Mouse (Mus musculus) CH12.LX (cell line): ENCODE measurements at regions not wholly inside any gene's neighbourhood (a gene's known extent, or its start where the extent isn't known, plus 50 kb on each side); places are given as distances from the start of the nearest gene placed in this dataset.

Experiments
- DNase-seq: peaks from one replicate; pipeline ENCODE4 v3.0.0-alpha.2; 2013; ENCODE audit errors: extremely low read depth
- H3K27ac ChIP-seq: 2 replicates; pipeline ENCODE4 v1.5.1; 2012; ENCODE audit warnings: low read depth, mild to moderate bottlenecking, control low read depth, moderate library complexity; ENCODE audit not compliant: insufficient read depth
- H3K27me3 ChIP-seq: replicated peaks from 2 replicates; pipeline ENCODE3; 2012; ENCODE audit warnings: inconsistent platforms
- H3K36me3 ChIP-seq, 2 experiments: replicated peaks in 1 of 2; 2 replicates each; pipeline versions ENCODE3 to v1.6.1; 2012; ENCODE audit warnings: inconsistent platforms in 1 of 2, low read length in 1 of 2, mild to moderate bottlenecking in 1 of 2, mixed read lengths in 1 of 2, moderate library complexity in 1 of 2; ENCODE audit not compliant: control insufficient read depth in 1 of 2, insufficient read depth in 1 of 2
- H3K4me1 ChIP-seq, 2 experiments: 2 replicates each; pipeline ENCODE4 v1.6.1; 2012; ENCODE audit warnings: inconsistent platforms in 1 of 2, moderate library complexity in 1 of 2; ENCODE audit not compliant: insufficient read depth in 2 of 2, control insufficient read depth in 1 of 2
- H3K4me2 ChIP-seq: 2 replicates; pipeline ENCODE4 v1.6.1; 2012; ENCODE audit warnings: low read depth, mild to moderate bottlenecking, control low read depth; ENCODE audit not compliant: poor library complexity, insufficient read depth, severe bottlenecking
- H3K4me3 ChIP-seq, 3 experiments: fragments of 150-350 bp in 1 of 3; sonication (generic) in 1 of 3; replicated peaks in 1 of 3; 2 replicates each; pipeline versions ENCODE3 to v1.5.1; 2011 to 2012; ENCODE audit warnings: low read depth in 2 of 3, low read length in 2 of 3, mild to moderate bottlenecking in 2 of 3, moderate library complexity in 2 of 3, control low read depth in 1 of 3, improper control_type of control experiment in 1 of 3, inconsistent platforms in 1 of 3, mixed read lengths in 1 of 3; ENCODE audit not compliant: poor library complexity in 1 of 3
- H3K79me2 ChIP-seq: replicated peaks from 2 replicates; pipeline ENCODE4 v1.6.1; 2012; ENCODE audit warnings: mild to moderate bottlenecking, moderate library complexity; ENCODE audit not compliant: control insufficient read depth, poor library complexity, insufficient read depth, severe bottlenecking; ENCODE audit errors: extremely low read depth
- H3K9ac ChIP-seq: 2 replicates; pipeline ENCODE4 v1.6.1; 2012; ENCODE audit warnings: low read depth, mild to moderate bottlenecking, control low read depth, moderate library complexity; ENCODE audit not compliant: insufficient read depth
- H3K9me3 ChIP-seq: replicated peaks from 2 replicates; pipeline ENCODE3; 2012; ENCODE audit warnings: low read length, inconsistent platforms, mixed read lengths
- CHD1 ChIP-seq: IDR thresholded peaks from 2 replicates; pipeline ENCODE4 v1.6.1; 2012; ENCODE audit warnings: low read depth, low read length, improper control_type of control experiment, inconsistent platforms
- CHD2 ChIP-seq: IDR thresholded peaks from 2 replicates; pipeline ENCODE4 v1.6.1; 2011; ENCODE audit warnings: low read length, improper control_type of control experiment
- CTCF ChIP-seq, 2 experiments: IDR thresholded peaks in 1 of 2; conservative IDR thresholded peaks in 1 of 2; 2 replicates each; pipeline ENCODE4 v1.5.1; 2011 to 2012; ENCODE audit warnings: low read depth in 2 of 2, low read length in 2 of 2, improper control_type of control experiment in 1 of 2, inconsistent platforms in 1 of 2, mild to moderate bottlenecking in 1 of 2, moderate library complexity in 1 of 2
- E2F4 ChIP-seq: IDR thresholded peaks from 2 replicates; pipeline ENCODE4 v1.6.1; 2011; ENCODE audit warnings: low read depth, low read length, improper control_type of control experiment; ENCODE audit not compliant: insufficient replicate concordance
- ETS1 ChIP-seq: conservative IDR thresholded peaks from 2 replicates; pipeline ENCODE4 v1.6.1; 2012; ENCODE audit warnings: low read depth, mild to moderate bottlenecking, inconsistent platforms, low read length, improper control_type of control experiment, moderate library complexity
- GABPA ChIP-seq: IDR thresholded peaks from 2 replicates; pipeline ENCODE4 v1.6.1; 2012; ENCODE audit warnings: low read depth, low read length, improper control_type of control experiment, inconsistent platforms; ENCODE audit not compliant: insufficient replicate concordance
- HCFC1 ChIP-seq: IDR thresholded peaks from 2 replicates; pipeline ENCODE4 v1.6.1; 2012; ENCODE audit warnings: low read depth, mild to moderate bottlenecking, inconsistent platforms, low read length, improper control_type of control experiment
- IRF4 ChIP-seq: IDR thresholded peaks from 2 replicates; pipeline ENCODE4 v1.6.1; 2014; ENCODE audit warnings: low read depth, mild to moderate bottlenecking, inconsistent platforms, low read length, improper control_type of control experiment
- JUN ChIP-seq: IDR thresholded peaks from 2 replicates; pipeline ENCODE4 v1.6.1; 2011; ENCODE audit warnings: low read depth, mild to moderate bottlenecking, low read length, improper control_type of control experiment, moderate library complexity; ENCODE audit not compliant: insufficient read depth
- KAT2A ChIP-seq: IDR thresholded peaks from 2 replicates; pipeline ENCODE4 v1.6.1; 2012; ENCODE audit warnings: low read length, improper control_type of control experiment, inconsistent platforms; ENCODE audit not compliant: insufficient replicate concordance
- MAFK ChIP-seq: IDR thresholded peaks from 2 replicates; pipeline ENCODE4 v1.6.1; 2011; ENCODE audit warnings: low read length, improper control_type of control experiment; ENCODE audit not compliant: insufficient replicate concordance
- MAX ChIP-seq: IDR thresholded peaks from 2 replicates; pipeline ENCODE4 v1.6.1; 2011; ENCODE audit warnings: low read length, improper control_type of control experiment
- MXI1 ChIP-seq: IDR thresholded peaks from 2 replicates; pipeline ENCODE4 v1.6.1; 2011; ENCODE audit warnings: mild to moderate bottlenecking, low read depth, low read length, improper control_type of control experiment
- NELFE ChIP-seq: IDR thresholded peaks from 2 replicates; pipeline ENCODE4 v1.6.1; 2011; ENCODE audit warnings: low read depth, low read length, improper control_type of control experiment
- NRF1 ChIP-seq: IDR thresholded peaks from 2 replicates; pipeline ENCODE4 v1.6.1; 2014; ENCODE audit warnings: low read depth, mild to moderate bottlenecking, inconsistent platforms, low read length, improper control_type of control experiment, moderate library complexity
- POLR2A ChIP-seq: IDR thresholded peaks from 2 replicates; pipeline ENCODE4 v1.6.1; 2011; ENCODE audit warnings: low read depth, mild to moderate bottlenecking, improper control_type of control experiment, low read length
- POLR2AphosphoS2 ChIP-seq: IDR thresholded peaks from 2 replicates; pipeline ENCODE4 v1.6.1; 2011; ENCODE audit warnings: low read depth, low read length, improper control_type of control experiment
- RAD21 ChIP-seq: IDR thresholded peaks from 2 replicates; pipeline ENCODE4 v1.6.1; 2011; ENCODE audit warnings: low read depth, mild to moderate bottlenecking, low read length, improper control_type of control experiment, moderate library complexity
- SMC3 ChIP-seq: IDR thresholded peaks from 2 replicates; pipeline ENCODE4 v1.6.1; 2011; ENCODE audit warnings: low read depth, low read length, improper control_type of control experiment
- TCF12 ChIP-seq: IDR thresholded peaks from 2 replicates; pipeline ENCODE4 v1.6.1; 2014; ENCODE audit warnings: low read depth, mild to moderate bottlenecking, inconsistent platforms, low read length, improper control_type of control experiment
- ZC3H11A ChIP-seq: IDR thresholded peaks from 2 replicates; pipeline ENCODE4 v1.6.1; 2012; ENCODE audit warnings: low read depth, mild to moderate bottlenecking, inconsistent platforms, low read length, improper control_type of control experiment
- ZKSCAN1 ChIP-seq: IDR thresholded peaks from 2 replicates; pipeline ENCODE4 v1.6.1; 2012; ENCODE audit warnings: low read depth, inconsistent platforms, low read length, improper control_type of control experiment, borderline replicate concordance
- ZNF384 ChIP-seq: IDR thresholded peaks from 2 replicates; pipeline ENCODE4 v1.6.1; 2012; ENCODE audit warnings: low read depth, low read length, improper control_type of control experiment, inconsistent platforms
- dilution Hi-C: fragments of 300-500 bp; cut with MboI; formaldehyde crosslinking; loops from 2 replicates; pipeline ENCODE4 v1.14.3; 2020; ENCODE audit warnings: low sequenced_read_pairs; ENCODE audit not compliant: extremely low pct_unique_long_range_greater_than_20kb, extremely low pct_ligation_motif_present
- in situ Hi-C: fragments of 300-500 bp; cut with MboI; formaldehyde crosslinking; loops from 3 replicates; pipeline ENCODE4 v1.14.3; 2019; ENCODE audit warnings: low sequenced_read_pairs, low pct_ligation_motif_present, low pct_unique_long_range_greater_than_20kb, mixed read lengths

DNA sequence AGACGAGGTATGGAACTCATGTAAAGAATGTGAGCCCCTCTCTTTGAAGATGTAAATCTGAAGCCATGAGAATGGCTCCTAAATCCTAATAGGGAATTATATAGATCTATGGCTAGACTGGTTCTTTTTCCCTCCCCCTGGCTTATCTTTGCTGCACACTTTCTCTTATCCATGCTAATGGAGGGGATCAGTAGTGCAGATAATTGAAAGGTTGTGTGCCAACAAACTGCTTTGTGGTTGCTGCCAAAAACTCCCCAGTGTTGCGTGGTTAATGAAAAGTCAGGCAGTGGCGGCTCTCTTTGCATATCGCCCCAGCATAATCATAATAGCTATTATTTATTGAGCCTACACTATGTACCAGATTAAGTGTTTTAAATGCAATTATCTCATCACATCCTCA, 427.6 kb downstream of the Nuf2 start:
- dilution Hi-C loops, result no loop called here
- no peaks in the 10 kb centered on the region for H3K4me1 ChIP-seq
- H3K4me3 ChIP-seq, result no peak overlapping the region
- TF ChIP-seq MAFK (no peak), NELFE (no peak), TCF12 (no peak), ZC3H11A (no peak), E2F4 (no peak), ZKSCAN1 (no peak), POLR2A (no peak), HCFC1 (no peak), MAX (no peak), JUN (no peak)
- TF ChIP-seq, all 38 proteins: peak for 0
- H3K9me3 ChIP-seq, result peaks cover 25% of the 10 kb centered on the region
- no peak overlapping the region for H3K9ac ChIP-seq
- H3K27me3 ChIP-seq, result no peaks in the 10 kb centered on the region
- H3K36me3 ChIP-seq, result no peaks in the 10 kb centered on the region
- no peak overlapping the region for H3K27ac ChIP-seq
- no peak for DNase-seq
- no peaks in the 10 kb centered on the region for H3K79me2 ChIP-seq
- no peak overlapping the region for H3K4me2 ChIP-seq
- in situ Hi-C loops, result no loop called here

DNA sequence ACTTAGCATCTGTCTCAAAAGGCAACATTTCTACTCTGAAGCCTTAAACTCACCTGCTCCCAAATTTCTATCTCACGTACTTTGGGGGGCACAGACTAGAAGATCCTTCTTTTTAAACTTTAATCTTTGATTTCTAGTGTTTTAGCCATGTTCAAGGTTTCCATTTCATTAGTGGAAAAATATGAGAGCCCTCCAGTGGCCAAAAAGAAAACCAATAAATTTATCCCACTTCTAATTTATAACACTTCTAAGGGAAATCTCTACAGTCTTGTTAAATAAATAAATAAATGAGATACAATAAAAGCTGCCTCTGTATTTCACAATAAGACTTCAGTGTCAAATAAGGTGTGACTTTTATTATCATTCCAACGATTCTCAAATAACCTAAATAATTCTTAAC, 428.2 kb downstream of the Nuf2 start:
- TF ChIP-seq RAD21 (no peak), CHD1 (no peak), ETS1 (no peak), E2F4 (no peak), NELFE (no peak)

DNA sequence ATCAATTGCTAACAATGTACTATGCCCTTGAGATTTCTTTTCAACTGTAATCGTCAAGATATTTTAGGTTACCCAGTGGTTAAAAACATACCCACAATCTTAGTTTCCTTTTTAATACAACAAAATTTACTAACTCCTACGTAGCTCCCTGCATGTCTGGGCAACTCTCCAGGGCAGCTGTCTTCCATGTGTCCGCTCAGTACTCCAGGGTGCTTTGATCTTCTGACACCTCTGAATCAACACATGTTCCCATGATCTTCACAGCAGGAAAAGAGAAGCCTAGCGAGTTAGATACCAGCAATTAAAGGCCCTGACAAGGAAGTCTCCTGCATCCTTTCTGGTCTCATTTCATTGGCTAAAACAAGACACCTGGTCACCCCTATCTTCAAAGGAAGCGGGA, 432.0 kb downstream of the Nuf2 start:
- dilution Hi-C loops, result no loop called here

More for the DNA sequence above, 428.2 kb downstream of the Nuf2 start:
- no peak overlapping the region for H3K27ac ChIP-seq
- no peak overlapping the region for H3K4me3 ChIP-seq
- no peaks in the 10 kb centered on the region for H3K36me3 ChIP-seq
- H3K9me3 ChIP-seq, result peaks cover 27% of the 10 kb centered on the region
- no peak for DNase-seq
- H3K4me1 ChIP-seq, result no peaks in the 10 kb centered on the region
- H3K27me3 ChIP-seq, result no peaks in the 10 kb centered on the region
- dilution Hi-C loops, result no loop called here
- H3K79me2 ChIP-seq, result no peaks in the 10 kb centered on the region
- H3K4me2 ChIP-seq, result no peak overlapping the region
- H3K9ac ChIP-seq, result no peak overlapping the region
- in situ Hi-C loops, result no loop called here

More for the DNA sequence above, 432.0 kb downstream of the Nuf2 start:
- no peak overlapping the region for H3K4me3 ChIP-seq
- H3K27me3 ChIP-seq, result no peaks in the 10 kb centered on the region
- H3K79me2 ChIP-seq, result no peaks in the 10 kb centered on the region
- no peaks in the 10 kb centered on the region for H3K4me1 ChIP-seq
- DNase-seq, result no peak
- H3K27ac ChIP-seq, result no peak overlapping the region
- H3K4me2 ChIP-seq, result no peak overlapping the region
- TF ChIP-seq SMC3 (no peak), POLR2AphosphoS2 (no peak), MXI1 (no peak), ZKSCAN1 (no peak), ZC3H11A (no peak), CHD2 (no peak), CTCF (conservative IDR thresholded peaks at IDR 0.05 in 1 of 2, IDR thresholded peaks at IDR 0.05 in 1 of 2; ENCODE audit: low read depth in 2 of 2, low read length in 2 of 2) (no peak), ZNF384 (no peak), KAT2A (no peak), IRF4 (no peak), NRF1 (no peak), GABPA (no peak)
- peaks cover 50% of the 10 kb centered on the region for H3K9me3 ChIP-seq
- H3K36me3 ChIP-seq, result no peaks in the 10 kb centered on the region
- H3K9ac ChIP-seq, result no peak overlapping the region
- in situ Hi-C loops, result no loop called here
